Mouse (Mus musculus) heart, embryonic 10.5 days (tissue): ENCODE data around the gene Hs3st2. TPM values are rescaled to one million over a fixed set of nuclear protein-coding genes. Genes with fewer than 3 reads are reported as not detected.

Experiments used
- DNase-seq: peaks from one replicate; pipeline ENCODE4 v3.0.0-alpha.2; 2017; ENCODE audit warnings: low spot score
- H3K27ac ChIP-seq: fragments of 300-500 bp; sonication (generic); 2 replicates; pipeline ENCODE4 v1.5.1; 2016; ENCODE audit warnings: mild to moderate bottlenecking
- H3K27me3 ChIP-seq: fragments of 300-500 bp; sonication (generic); 2 replicates; pipeline ENCODE4 v1.6.1; 2016; ENCODE audit warnings: mild to moderate bottlenecking; ENCODE audit not compliant: poor library complexity, insufficient read depth, severe bottlenecking
- H3K36me3 ChIP-seq: fragments of 300-500 bp; sonication (generic); 2 replicates; pipeline ENCODE4 v1.6.1; 2016; ENCODE audit warnings: mild to moderate bottlenecking, moderate library complexity
- H3K4me1 ChIP-seq: fragments of 300-500 bp; sonication (generic); 2 replicates; pipeline ENCODE4 v1.6.1; 2016; ENCODE audit warnings: mild to moderate bottlenecking
- H3K4me3 ChIP-seq: fragments of 300-500 bp; sonication (generic); 2 replicates; pipeline ENCODE4 v1.5.1; 2016; ENCODE audit warnings: mild to moderate bottlenecking, moderate library complexity
- H3K9me3 ChIP-seq: fragments of 300-500 bp; sonication (generic); 2 replicates; pipeline ENCODE4 v1.6.1; 2016; ENCODE audit warnings: mild to moderate bottlenecking, moderate library complexity
- WGBS: fragments of 180-500 bp; shearing (Covaris S2); methylation state at CpG from one replicate; pipeline ENCODE4 v1.1.7; 2016; 5-methylcytosine and 5-hydroxymethylcytosine counted together
- polyA plus RNA-seq: library from polyadenylated mRNA; unstranded; fragments of >200 nt; fragmentation: Nextera tagmentation; extraction: Ambion mirVana; gene quantifications from 2 replicates; pipeline ENCODE4 v1.2.1, GENCODE M21; 2016

Gene Hs3st2
- polyA plus RNA-seq, 1 experiment from 2014 or later = 1.7 TPM

- WGBS = 88% methylated on average over 6 of the region's 6 CpGs
- DNase-seq = no peak
- H3K27me3 ChIP-seq = 0 out of 2 replicates have a peak, but pooled peaks cover 5% of the 10 kb centered on the region
- H3K36me3 ChIP-seq = no peaks in the 10 kb centered on the region
- no peak overlapping the region for H3K27ac ChIP-seq
- no peak overlapping the region for H3K4me3 ChIP-seq
- H3K9me3 ChIP-seq = no peaks in the 10 kb centered on the region
- no peaks in the 10 kb centered on the region for H3K4me1 ChIP-seq
Observed at GRCm38 (mm10) chr7:121533639-121534038, 142.0 kb downstream of the Hs3st2 start.

DNA sequence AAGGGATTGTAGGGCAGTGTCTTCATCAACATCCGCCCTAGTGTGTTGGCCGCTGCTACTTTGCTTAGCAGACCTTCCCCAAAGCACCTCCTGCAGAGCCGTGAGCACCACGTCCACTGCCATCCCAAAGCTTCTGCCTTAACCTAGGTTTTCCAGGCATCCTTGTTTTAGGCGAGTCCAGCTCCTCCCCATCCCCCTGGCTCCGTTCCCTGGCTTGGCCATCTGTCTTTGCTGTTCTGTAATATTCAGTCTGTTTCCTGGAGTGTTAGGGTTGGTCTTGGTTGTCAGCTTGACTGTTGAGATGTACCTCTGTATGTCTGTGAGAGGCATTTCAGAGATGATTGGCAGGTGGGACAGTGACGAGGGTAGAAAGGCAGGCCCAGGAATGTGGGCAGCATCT, 142.7 kb downstream of the Hs3st2 start:
- Histone ChIP-seq H3K9me3 (no peaks in the 10 kb centered on the region), H3K27ac (no peak overlapping the region), H3K27me3 (0 out of 2 replicates have a peak, but pooled peaks cover 5% of the 10 kb centered on the region), H3K4me3 (no peak overlapping the region), H3K36me3 (no peaks in the 10 kb centered on the region), H3K4me1 (no peaks in the 10 kb centered on the region)
- WGBS = 75% methylated on average over 7 of the region's 7 CpGs
- DNase-seq = no peak

DNA sequence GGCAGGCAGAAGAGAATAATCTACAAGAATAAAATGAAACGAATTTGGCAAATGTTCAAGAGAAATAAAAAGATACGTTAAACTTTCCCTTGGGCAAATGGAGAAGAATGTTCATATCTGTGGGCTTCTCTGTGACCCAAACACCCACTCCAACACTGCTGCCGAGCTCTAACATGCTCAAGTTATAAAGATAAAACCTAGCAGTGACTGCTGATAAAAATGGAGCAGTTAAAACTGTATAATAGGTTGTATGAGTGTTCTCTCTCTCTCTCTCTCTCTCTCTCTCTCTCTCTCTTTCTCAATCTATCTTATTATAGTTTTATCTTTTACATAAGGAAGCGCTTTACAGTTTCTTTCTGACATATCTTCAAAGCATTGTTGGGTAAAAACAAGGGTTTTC, 144.3 kb downstream of the Hs3st2 start:
- Histone ChIP-seq H3K9me3 (no peaks in the 10 kb centered on the region), H3K4me3 (no peak overlapping the region), H3K27me3 (0 out of 2 replicates have a peak, but pooled peaks cover 5% of the 10 kb centered on the region), H3K4me1 (no peaks in the 10 kb centered on the region), H3K27ac (no peak overlapping the region), H3K36me3 (no peaks in the 10 kb centered on the region)
- 53% methylated on average over 4 of the region's 4 CpGs for WGBS
- no peak for DNase-seq

GRCm38 (mm10) chr7:121539405-121540275, 148.0 kb downstream of the Hs3st2 start:
- Histone ChIP-seq H3K27ac (no peak overlapping the region), H3K9me3 (no peaks in the 10 kb centered on the region), H3K4me1 (no peaks in the 10 kb centered on the region), H3K27me3 (no peaks in the 10 kb centered on the region), H3K36me3 (no peaks in the 10 kb centered on the region), H3K4me3 (no peak overlapping the region)
- WGBS = 54% methylated on average over 19 of the region's 19 CpGs
- no peak for DNase-seq

DNA sequence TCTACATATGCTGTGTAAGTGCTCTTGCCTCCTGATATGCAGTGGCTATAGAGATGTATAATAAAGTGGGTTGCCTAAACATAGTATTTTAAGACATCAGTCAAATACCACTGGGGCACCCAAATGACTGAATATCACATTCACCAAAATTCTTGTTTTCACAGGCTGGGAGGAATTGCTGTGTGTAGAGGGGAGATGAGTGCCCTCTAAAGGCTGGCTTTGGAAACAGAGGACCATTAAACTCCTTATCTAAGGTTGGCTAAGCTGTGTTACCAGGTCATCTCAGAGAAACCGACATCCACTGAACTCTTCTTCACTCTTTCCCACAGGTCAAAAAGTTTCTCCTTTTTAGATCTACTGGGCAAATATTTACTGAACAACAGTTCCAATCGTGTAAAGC, 150.8 kb downstream of the Hs3st2 start:
- Histone ChIP-seq H3K4me1 (no peaks in the 10 kb centered on the region), H3K4me3 (no peak overlapping the region), H3K36me3 (no peaks in the 10 kb centered on the region), H3K9me3 (no peaks in the 10 kb centered on the region), H3K27ac (no peak overlapping the region), H3K27me3 (no peaks in the 10 kb centered on the region)
- DNase-seq = no peak
- WGBS = 52% methylated on average over 2 of the region's 2 CpGs

DNA sequence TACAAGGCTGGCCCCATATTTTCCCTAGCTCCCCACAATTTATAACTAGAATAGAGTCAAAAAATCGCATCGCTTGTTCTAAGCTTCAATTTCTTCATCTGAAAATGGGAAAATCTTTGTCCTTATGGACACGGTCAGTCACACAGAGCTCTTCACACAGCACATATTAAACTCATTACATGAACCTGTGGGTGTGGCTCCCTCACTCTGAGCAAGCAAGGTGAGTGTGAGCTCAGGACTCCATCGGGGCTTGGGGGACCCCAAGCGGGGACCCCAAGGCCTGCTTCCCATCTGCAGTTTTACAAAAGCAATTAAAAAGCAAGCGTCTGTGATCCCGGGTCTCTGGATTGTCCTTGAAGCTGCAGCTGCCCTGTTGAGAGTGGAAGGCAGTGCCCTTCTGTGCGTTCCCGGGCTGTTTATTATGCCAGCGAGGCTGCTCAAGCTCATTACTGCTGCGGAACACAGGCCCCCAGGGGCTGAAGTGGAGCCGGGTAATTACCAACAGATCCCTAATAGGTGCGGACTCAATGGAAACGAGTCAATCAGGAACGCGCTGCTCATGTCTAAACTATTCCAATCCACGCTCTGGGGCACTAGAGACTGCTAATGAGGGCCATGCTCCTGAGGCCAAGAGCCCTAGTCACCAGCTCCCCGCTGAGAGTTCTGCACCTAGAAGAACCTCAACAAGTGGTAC, 157.8 kb downstream of the Hs3st2 start:
- no peak for DNase-seq
- WGBS = 75% methylated on average over 18 of the region's 18 CpGs

More for the DNA sequence above, 157.8 kb downstream of the Hs3st2 start:
- Histone ChIP-seq H3K27me3 (no peaks in the 10 kb centered on the region), H3K27ac (no peak overlapping the region), H3K4me1 (no peaks in the 10 kb centered on the region), H3K9me3 (no peaks in the 10 kb centered on the region), H3K36me3 (no peaks in the 10 kb centered on the region), H3K4me3 (no peak overlapping the region)
